Mouse (Mus musculus): ENCODE results near the gene Galk2. TPM values are rescaled to one million over a fixed set of nuclear protein-coding genes. Genes with fewer than 3 reads are reported as not detected.

The Galk2 gene
- total and polyA plus RNA-seq, 3 experiments, result 3.1 to 65.0 (median 21.3) TPM

DNA sequence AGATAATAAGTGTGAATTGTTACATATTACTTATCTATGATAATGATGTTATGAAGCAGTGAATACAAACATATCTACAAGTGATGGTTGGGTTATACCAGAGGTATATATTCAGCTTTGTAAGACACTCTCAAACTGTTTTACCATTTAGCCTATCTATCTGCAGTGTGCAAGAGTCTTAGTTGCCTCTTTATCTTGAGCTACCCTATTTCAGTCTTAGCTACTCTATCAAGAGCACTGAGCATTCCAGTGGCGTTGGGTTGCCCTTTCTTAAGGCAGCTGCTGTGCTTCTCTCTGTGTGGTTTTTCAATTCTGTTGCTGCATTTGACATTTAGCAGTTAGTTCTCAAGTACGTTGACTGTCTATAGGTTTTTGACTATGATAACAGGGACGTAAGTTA, 4.9 kb downstream of the Galk2 start:
- peaks cover 42% of the 10 kb centered on the region for H3K4me1 ChIP-seq (ENCODE audit: insufficient read depth, low read depth, low read length)
- no peaks in the 10 kb centered on the region for H3K27me3 ChIP-seq (ENCODE audit: insufficient read depth, low read length)
- H3K36me3 ChIP-seq (replicated peaks), result peaks cover 11% of the 10 kb centered on the region
- H3K9me3 ChIP-seq (replicated peaks), result no peaks in the 10 kb centered on the region
- TF ChIP-seq GATA1 (IDR thresholded peaks at IDR 0.05; ENCODE audit: borderline replicate concordance, low read length) (no peak), CTCF (IDR thresholded peaks at IDR 0.05; ENCODE audit: low read depth, low read length) (no peak), POLR2AphosphoS5 (IDR thresholded peaks at IDR 0.05; ENCODE audit: insufficient replicate concordance, low read depth, low read length) (no peak)
- H3K4me3 ChIP-seq (ENCODE audit: low read depth, low read length), result no peak overlapping the region
- DNase-seq (ENCODE audit: low spot score) (no peak), ATAC-seq (ENCODE audit: extremely low read depth, insufficient number of reproducible peaks, low FRiP score, poor library complexity, severe bottlenecking) (no peak)

DNA sequence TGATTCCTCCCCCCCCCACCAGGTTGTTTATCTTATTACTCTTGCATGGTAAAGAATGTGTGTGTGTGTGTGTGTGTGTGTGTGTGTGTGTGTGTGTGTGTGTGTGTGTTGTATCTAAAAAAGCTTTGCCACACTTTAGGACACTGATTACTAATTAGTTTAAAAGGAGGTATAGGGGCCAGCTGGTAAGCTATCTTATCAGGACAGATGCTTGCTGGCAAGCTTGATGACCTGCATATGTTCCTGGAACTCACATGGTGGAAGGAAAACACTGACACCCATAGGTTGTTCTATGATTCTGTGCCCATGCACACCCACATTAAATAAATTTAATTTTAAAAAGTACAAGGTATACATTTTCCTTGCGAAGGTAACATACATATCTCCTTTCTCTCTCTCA, 5.6 kb downstream of the Galk2 start:
- H3K4me1 ChIP-seq (ENCODE audit: insufficient read depth, low read depth, low read length), result peaks cover 42% of the 10 kb centered on the region
- no peaks in the 10 kb centered on the region for H3K9me3 ChIP-seq (replicated peaks)
- TF ChIP-seq CTCF (IDR thresholded peaks at IDR 0.05; ENCODE audit: low read depth, low read length), result no peak
- TF ChIP-seq TAL1 (conservative IDR thresholded peaks at IDR 0.05; ENCODE audit: low read depth, low read length), result peak; percentile 19; the same call in 1 of the 2 replicates
- no peak for TF ChIP-seq GATA1 (IDR thresholded peaks at IDR 0.05; ENCODE audit: borderline replicate concordance, low read length)
- H3K27me3 ChIP-seq (ENCODE audit: insufficient read depth, low read length), result no peaks in the 10 kb centered on the region
- DNase-seq (ENCODE audit: low spot score) (no peak), ATAC-seq (ENCODE audit: extremely low read depth, insufficient number of reproducible peaks, low FRiP score, poor library complexity, severe bottlenecking) (peak; percentile 61; the same call in 1 of the 2 replicates)
- peaks cover 14% of the 10 kb centered on the region for H3K36me3 ChIP-seq (replicated peaks)
- H3K4me3 ChIP-seq (ENCODE audit: low read depth, low read length), result no peak overlapping the region

DNA sequence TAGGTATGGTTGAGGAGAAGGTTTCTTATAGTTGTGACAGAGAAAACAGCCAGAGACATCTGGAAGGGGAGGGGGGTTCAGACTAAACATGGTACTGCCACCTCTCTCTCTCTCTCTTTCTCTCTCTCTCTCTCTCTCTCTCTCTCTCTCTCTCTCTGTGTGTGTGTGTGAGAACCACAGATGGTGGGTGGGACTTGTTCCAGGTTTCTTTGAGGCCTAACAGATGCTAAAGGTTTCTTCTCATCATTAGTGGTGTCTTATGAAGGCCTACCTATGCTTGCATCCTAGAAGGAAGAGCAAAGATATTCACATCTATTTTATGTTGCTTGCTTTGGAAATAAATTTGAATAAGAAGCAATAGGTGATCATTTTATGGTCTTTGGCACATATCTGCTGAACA, 6.7 kb downstream of the Galk2 start:
- no peak for DNase-seq (ENCODE audit: low spot score)
- Histone ChIP-seq H3K36me3 (replicated peaks) (peaks cover 21% of the 10 kb centered on the region), H3K9me3 (replicated peaks) (no peaks in the 10 kb centered on the region), H3K27me3 (ENCODE audit: insufficient read depth, low read length) (no peaks in the 10 kb centered on the region), H3K4me1 (ENCODE audit: insufficient read depth, low read depth, low read length) (peaks cover 39% of the 10 kb centered on the region), H3K4me3 (ENCODE audit: low read depth, low read length) (no peak overlapping the region; the same call in 1 of the 2 replicates)
- no peak for ATAC-seq (ENCODE audit: extremely low read depth, insufficient number of reproducible peaks, low FRiP score, poor library complexity, severe bottlenecking)
- TF ChIP-seq TAL1 (conservative IDR thresholded peaks at IDR 0.05; ENCODE audit: low read depth, low read length) (no peak), GATA1 (IDR thresholded peaks at IDR 0.05; ENCODE audit: borderline replicate concordance, low read length) (no peak), CTCF (IDR thresholded peaks at IDR 0.05; ENCODE audit: low read depth, low read length) (no peak), GATA2 (IDR thresholded peaks at IDR 0.05; ENCODE audit: borderline replicate concordance, low read depth, low read length) (no peak), POLR2AphosphoS5 (IDR thresholded peaks at IDR 0.05; ENCODE audit: insufficient replicate concordance, low read depth, low read length) (no peak)

DNA sequence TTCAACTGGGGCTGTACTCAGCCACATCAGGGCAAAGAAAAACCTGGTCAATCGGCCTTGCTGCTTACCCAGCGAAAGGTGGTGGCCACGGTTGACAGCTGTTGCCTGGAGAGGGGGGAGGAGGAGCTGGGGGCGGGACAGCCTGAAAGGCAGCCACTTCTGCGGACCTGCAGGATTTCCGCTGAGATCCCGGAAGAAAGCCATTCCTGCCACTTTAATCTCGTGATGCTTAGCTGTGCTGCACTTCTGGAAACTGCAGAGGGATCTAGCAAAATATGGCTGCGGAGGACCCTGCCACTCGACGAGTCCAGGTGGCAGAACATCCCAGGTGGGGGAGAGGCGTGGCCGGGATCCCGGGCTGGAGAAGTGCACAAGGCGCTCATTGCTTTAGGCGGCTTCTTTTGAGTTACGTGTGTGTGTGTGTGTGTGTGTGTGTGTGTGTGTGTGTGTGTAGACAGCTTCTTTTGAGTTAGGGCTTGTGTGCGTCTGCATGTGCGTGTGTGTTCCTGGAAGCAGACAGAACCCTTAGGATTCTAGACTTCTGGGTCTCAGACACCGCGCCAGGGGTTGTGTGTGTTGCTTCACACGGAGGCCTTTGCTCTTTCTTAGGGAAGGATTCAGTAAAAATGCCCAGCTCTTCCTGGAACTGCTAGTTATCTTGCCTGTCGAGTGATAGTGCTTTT, 7.3 kb downstream of the Galk2 start:
- peak; percentile 48 for DNase-seq (ENCODE audit: low spot score)

DNA sequence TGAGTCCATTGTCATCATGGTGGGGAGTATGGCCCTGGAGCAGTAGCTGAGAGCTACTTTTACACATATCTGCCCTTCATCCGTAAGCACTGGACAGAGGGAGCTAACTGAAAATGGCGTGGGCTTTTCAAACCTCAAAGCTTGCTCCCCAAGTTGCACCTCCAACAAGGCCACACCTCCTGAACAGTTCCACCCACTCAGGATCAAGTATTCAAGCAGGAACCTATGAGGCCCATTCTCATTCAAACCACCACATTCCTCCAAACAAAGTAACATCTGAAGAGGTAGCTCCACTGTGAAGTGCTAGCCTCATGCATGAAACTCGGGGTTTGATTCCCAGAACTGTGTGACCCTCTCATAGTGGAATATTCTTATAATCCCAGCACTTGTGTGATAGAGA, 9.4 kb downstream of the Galk2 start:
- TF ChIP-seq GATA1 (IDR thresholded peaks at IDR 0.05; ENCODE audit: borderline replicate concordance, low read length) (no peak), GATA2 (IDR thresholded peaks at IDR 0.05; ENCODE audit: borderline replicate concordance, low read depth, low read length) (no peak), CTCF (IDR thresholded peaks at IDR 0.05; ENCODE audit: low read depth, low read length) (no peak)
- Histone ChIP-seq H3K4me1 (ENCODE audit: insufficient read depth, low read depth, low read length) (peaks cover 42% of the 10 kb centered on the region), H3K36me3 (replicated peaks) (peaks cover 36% of the 10 kb centered on the region), H3K27me3 (ENCODE audit: insufficient read depth, low read length) (no peaks in the 10 kb centered on the region), H3K9me3 (replicated peaks) (no peaks in the 10 kb centered on the region), H3K4me3 (ENCODE audit: low read depth, low read length) (no peak overlapping the region)
- ATAC-seq (ENCODE audit: extremely low read depth, insufficient number of reproducible peaks, low FRiP score, poor library complexity, severe bottlenecking), result no peak
- DNase-seq (ENCODE audit: low spot score), result no peak

More for the DNA sequence above, 7.3 kb downstream of the Galk2 start:
- peaks cover 24% of the 10 kb centered on the region for H3K36me3 ChIP-seq (replicated peaks)
- H3K27me3 ChIP-seq (ENCODE audit: insufficient read depth, low read length), result no peaks in the 10 kb centered on the region
- ATAC-seq (ENCODE audit: extremely low read depth, insufficient number of reproducible peaks, low FRiP score, poor library complexity, severe bottlenecking), result peak; percentile 72
- TF ChIP-seq GATA2 (IDR thresholded peaks at IDR 0.05; ENCODE audit: borderline replicate concordance, low read depth, low read length), result no peak
- no peak for TF ChIP-seq POLR2AphosphoS5 (IDR thresholded peaks at IDR 0.05; ENCODE audit: insufficient replicate concordance, low read depth, low read length)
- no peak for TF ChIP-seq CTCF (IDR thresholded peaks at IDR 0.05; ENCODE audit: low read depth, low read length)
- TF ChIP-seq TAL1 (conservative IDR thresholded peaks at IDR 0.05; ENCODE audit: low read depth, low read length), result no peak
- no peak for TF ChIP-seq GATA1 (IDR thresholded peaks at IDR 0.05; ENCODE audit: borderline replicate concordance, low read length)
- no peaks in the 10 kb centered on the region for H3K9me3 ChIP-seq (replicated peaks)
- peaks cover 39% of the 10 kb centered on the region for H3K4me1 ChIP-seq (ENCODE audit: insufficient read depth, low read depth, low read length)
- peak overlapping the region; percentile 75 for H3K4me3 ChIP-seq (ENCODE audit: low read depth, low read length)

DNA sequence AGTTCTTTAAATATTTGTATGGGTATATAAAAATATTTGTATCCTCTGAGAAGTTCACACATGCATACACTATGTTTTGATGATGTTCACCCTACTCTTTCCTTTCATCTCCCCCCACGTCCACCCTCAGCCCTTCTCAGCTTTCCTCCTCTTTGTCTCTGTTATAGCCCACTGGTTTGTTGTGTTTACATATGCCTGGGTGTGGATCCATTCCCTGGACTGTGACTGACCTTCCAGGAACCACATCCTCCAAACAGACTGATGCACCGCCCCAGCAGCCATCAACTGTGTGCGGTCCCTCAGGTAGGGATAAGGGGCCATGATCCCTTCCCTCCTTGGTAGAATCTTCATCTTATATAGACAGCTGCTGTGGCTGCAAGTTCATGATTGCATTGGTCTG, 11.2 kb downstream of the Galk2 start:
- H3K36me3 ChIP-seq (replicated peaks), result peaks cover 38% of the 10 kb centered on the region
- H3K27me3 ChIP-seq (ENCODE audit: insufficient read depth, low read length), result no peaks in the 10 kb centered on the region
- peaks cover 34% of the 10 kb centered on the region for H3K4me1 ChIP-seq (ENCODE audit: insufficient read depth, low read depth, low read length)
- ATAC-seq (ENCODE audit: extremely low read depth, insufficient number of reproducible peaks, low FRiP score, poor library complexity, severe bottlenecking), result no peak
- TF ChIP-seq GATA2 (IDR thresholded peaks at IDR 0.05; ENCODE audit: borderline replicate concordance, low read depth, low read length) (no peak), GATA1 (IDR thresholded peaks at IDR 0.05; ENCODE audit: borderline replicate concordance, low read length) (no peak), TAL1 (conservative IDR thresholded peaks at IDR 0.05; ENCODE audit: low read depth, low read length) (no peak), CTCF (IDR thresholded peaks at IDR 0.05; ENCODE audit: low read depth, low read length) (no peak), POLR2AphosphoS5 (IDR thresholded peaks at IDR 0.05; ENCODE audit: insufficient replicate concordance, low read depth, low read length) (no peak)
- DNase-seq (ENCODE audit: low spot score), result no peak
- H3K9me3 ChIP-seq (replicated peaks), result no peaks in the 10 kb centered on the region
- H3K4me3 ChIP-seq (ENCODE audit: low read depth, low read length), result no peak overlapping the region
